Mouse (Mus musculus) adrenal gland (tissue): ENCODE measurements at regions not wholly inside any gene's neighbourhood (a gene's known extent, or its start where the extent isn't known, plus 50 kb on each side); places are given as distances from the start of the nearest gene placed in this dataset.

Experiments used
- intact Hi-C: fragments of 180-260 bp; cut with DNase I; formaldehyde crosslinking; loops from one replicate; pipeline ENCODE4 v1.15.1; 2025

- intact Hi-C loops = no loop called here
Measured at GRCm38 (mm10) chr7:67429008-67429873, 56.6 kb upstream of the Mef2a start.

GRCm38 (mm10) chr7:67428388-67428787 lies 55.7 kb upstream of the Mef2a start:
- intact Hi-C loops = no loop called here

- intact Hi-C loops = no loop called here
Measured at GRCm38 (mm10) chr7:67426076-67426475, 53.4 kb upstream of the Mef2a start.

- intact Hi-C loops = no loop called here
Measured at GRCm38 (mm10) chr7:67425581-67425980, 52.9 kb upstream of the Mef2a start.

DNA sequence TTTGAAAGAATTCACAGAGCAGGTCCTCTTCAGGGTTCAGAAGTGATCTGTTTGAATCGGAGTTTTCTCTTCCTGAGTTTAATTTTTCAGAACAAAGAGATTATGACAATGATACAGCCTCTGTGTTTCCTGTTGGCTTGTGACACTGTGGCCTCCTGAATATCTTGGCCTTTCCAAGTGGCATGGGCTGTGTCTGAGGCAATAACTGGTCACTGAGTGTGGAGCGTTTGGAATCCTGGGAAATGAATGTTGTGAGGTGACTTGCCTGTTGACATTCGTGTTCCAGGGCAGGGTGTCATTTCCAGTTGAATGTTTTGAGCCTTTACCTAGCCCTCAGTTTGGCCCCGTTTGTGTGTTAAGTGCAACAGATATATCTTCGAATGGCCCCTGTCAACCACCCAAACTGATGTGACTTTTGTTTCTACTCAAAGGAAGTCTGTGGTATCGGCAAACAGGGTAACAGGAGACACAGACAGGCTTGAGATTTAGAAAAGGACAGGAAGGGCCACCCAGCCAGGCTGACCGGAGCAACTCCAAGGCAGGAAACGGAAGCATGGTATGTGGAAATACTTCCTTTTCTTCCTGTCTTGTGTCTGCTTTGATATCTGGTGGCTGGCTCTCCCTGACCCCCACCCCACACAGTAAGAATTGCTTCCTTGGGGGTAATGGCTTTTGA lies 52.3 kb upstream of the Mef2a start:
- intact Hi-C loops = loop anchor here (5.0 kb wide), 1 partner anchor 53 kb away; the partner anchor contains the start of gene Mef2a
